Mouse (Mus musculus): ENCODE data around the gene Ppp1r16b.
"Not testable (repeated sequence)": the region's sequence is repeated elsewhere in the genome, so short reads cannot be mapped to it uniquely, and the experiment has no call there.

The Ppp1r16b gene

GRCm38 (mm10) chr2:158723806-158724205, 58.6 kb downstream of the Ppp1r16b start:
- no peak for DNase-seq (ENCODE audit: low read depth)

- DNase-seq (ENCODE audit: low read depth), result no peak
These were observed 61.1 kb downstream of the Ppp1r16b start for GRCm38 (mm10) chr2:158726252-158726651.

- DNase-seq (ENCODE audit: low read depth), result peak; percentile 42
These were observed 63.0 kb downstream of the Ppp1r16b start for GRCm38 (mm10) chr2:158728061-158728815.

- DNase-seq (ENCODE audit: low read depth), result no peak
These were observed 65.7 kb downstream of the Ppp1r16b start for GRCm38 (mm10) chr2:158730896-158731295.

- no peak for DNase-seq (ENCODE audit: low read depth)
These were observed 67.3 kb downstream of the Ppp1r16b start for GRCm38 (mm10) chr2:158732521-158732920.

GRCm38 (mm10) chr2:158733136-158733535, 67.9 kb downstream of the Ppp1r16b start:
- no peak for DNase-seq (ENCODE audit: low read depth)

- DNase-seq (ENCODE audit: low read depth), result peak; percentile 64
These were observed 68.7 kb downstream of the Ppp1r16b start for GRCm38 (mm10) chr2:158733914-158734313.

- no peak for DNase-seq (ENCODE audit: low read depth)
These were observed 69.4 kb downstream of the Ppp1r16b start for GRCm38 (mm10) chr2:158734500-158735152.

- DNase-seq (ENCODE audit: low read depth), result no peak
These were observed 70.1 kb downstream of the Ppp1r16b start for GRCm38 (mm10) chr2:158735340-158735739.

GRCm38 (mm10) chr2:158736247-158736646, 71.0 kb downstream of the Ppp1r16b start:
- DNase-seq (ENCODE audit: low read depth), result not testable (repeated sequence)

GRCm38 (mm10) chr2:158738591-158738990, 73.4 kb downstream of the Ppp1r16b start:
- DNase-seq (ENCODE audit: low read depth), result no peak

- DNase-seq (ENCODE audit: low read depth), result no peak
These were observed 73.9 kb downstream of the Ppp1r16b start for GRCm38 (mm10) chr2:158739113-158739512.

- no peak for DNase-seq (ENCODE audit: low read depth)
These were observed 75.9 kb downstream of the Ppp1r16b start for GRCm38 (mm10) chr2:158741011-158741501.

GRCm38 (mm10) chr2:158742431-158742830, 77.2 kb downstream of the Ppp1r16b start:
- no peak for DNase-seq (ENCODE audit: low read depth)

- DNase-seq (ENCODE audit: low read depth), result no peak
These were observed 78.4 kb downstream of the Ppp1r16b start for GRCm38 (mm10) chr2:158743518-158744141.

- peak; percentile 64 for DNase-seq (ENCODE audit: low read depth)
These were observed 79.9 kb downstream of the Ppp1r16b start for GRCm38 (mm10) chr2:158745049-158745482.

GRCm38 (mm10) chr2:158746164-158746563, 81.0 kb downstream of the Ppp1r16b start:
- DNase-seq (ENCODE audit: low read depth), result no peak

- DNase-seq (ENCODE audit: low read depth), result no peak
These were observed 84.2 kb downstream of the Ppp1r16b start for GRCm38 (mm10) chr2:158749366-158749765.

GRCm38 (mm10) chr2:158760231-158760630, 95.0 kb downstream of the Ppp1r16b start:
- DNase-seq (ENCODE audit: low read depth), result no peak

GRCm38 (mm10) chr2:158762339-158762738, 97.1 kb downstream of the Ppp1r16b start:
- no peak for DNase-seq (ENCODE audit: low read depth)

- DNase-seq (ENCODE audit: low read depth), result peak; percentile 99
These were observed 102.6 kb downstream of the Ppp1r16b start, which contains the start of gene Fam83d for GRCm38 (mm10) chr2:158767742-158768339. Gene Fam83d, plus strand, starts transcription at chr2:158768093.

- peak; percentile 72 for DNase-seq (ENCODE audit: low read depth)
These were observed 103.2 kb downstream of the Ppp1r16b start for GRCm38 (mm10) chr2:158768350-158768749.

All from 416B (cell line).